Mouse (Mus musculus): ENCODE measurements around the gene 1700001C19Rik.

The 1700001C19Rik gene

GRCm38 (mm10) chr17:47462209-47462608, 25.0 kb upstream of the 1700001C19Rik start:
- in situ Hi-C loops (cut with MboI, MseI): no loop called here

GRCm38 (mm10) chr17:47461688-47462087, 24.5 kb upstream of the 1700001C19Rik start:
- in situ Hi-C loops (cut with MboI, MseI): no loop called here

- in situ Hi-C loops (cut with MboI, MseI): no loop called here
Observed at GRCm38 (mm10) chr17:47459341-47459919, 22.3 kb upstream of the 1700001C19Rik start.

GRCm38 (mm10) chr17:47458936-47459335, 21.8 kb upstream of the 1700001C19Rik start:
- in situ Hi-C loops (cut with MboI, MseI): no loop called here

GRCm38 (mm10) chr17:47458310-47458709, 21.1 kb upstream of the 1700001C19Rik start:
- in situ Hi-C loops (cut with MboI, MseI): no loop called here

GRCm38 (mm10) chr17:47454675-47455074, 17.5 kb upstream of the 1700001C19Rik start:
- in situ Hi-C loops (cut with MboI, MseI): no loop called here

- in situ Hi-C loops (cut with MboI, MseI): no loop called here
Observed at GRCm38 (mm10) chr17:47452886-47453285, 15.7 kb upstream of the 1700001C19Rik start.

- in situ Hi-C loops (cut with MboI, MseI): no loop called here
Observed at GRCm38 (mm10) chr17:47450880-47451565, 13.8 kb upstream of the 1700001C19Rik start.

- in situ Hi-C loops (cut with MboI, MseI): no loop called here
Observed at GRCm38 (mm10) chr17:47450239-47450638, 13.1 kb upstream of the 1700001C19Rik start.

- in situ Hi-C loops (cut with MboI, MseI): no loop called here
Observed at GRCm38 (mm10) chr17:47449432-47449831, 12.3 kb upstream of the 1700001C19Rik start.

- in situ Hi-C loops (cut with MboI, MseI): no loop called here
Observed at GRCm38 (mm10) chr17:47448523-47449372, 11.6 kb upstream of the 1700001C19Rik start.

GRCm38 (mm10) chr17:47446561-47446960, 9.4 kb upstream of the 1700001C19Rik start:
- in situ Hi-C loops (cut with MboI, MseI): no loop called here

GRCm38 (mm10) chr17:47446025-47446424, 8.8 kb upstream of the 1700001C19Rik start:
- in situ Hi-C loops (cut with MboI, MseI): no loop called here

- in situ Hi-C loops (cut with MboI, MseI): no loop called here
Observed at GRCm38 (mm10) chr17:47445518-47445917, 8.3 kb upstream of the 1700001C19Rik start.

- in situ Hi-C loops (cut with MboI, MseI): no loop called here
Observed at GRCm38 (mm10) chr17:47444113-47444512, 6.9 kb upstream of the 1700001C19Rik start.

GRCm38 (mm10) chr17:47442271-47442670, 5.1 kb upstream of the 1700001C19Rik start:
- in situ Hi-C loops (cut with MboI, MseI): no loop called here

GRCm38 (mm10) chr17:47441296-47442051, 4.3 kb upstream of the 1700001C19Rik start:
- in situ Hi-C loops (cut with MboI, MseI): no loop called here

- in situ Hi-C loops (cut with MboI, MseI): no loop called here
Observed at GRCm38 (mm10) chr17:47440359-47440890, 3.2 kb upstream of the 1700001C19Rik start.

GRCm38 (mm10) chr17:47439396-47440028, 2.3 kb upstream of the 1700001C19Rik start:
- in situ Hi-C loops (cut with MboI, MseI): no loop called here

GRCm38 (mm10) chr17:47438611-47439010, 1.4 kb upstream of the 1700001C19Rik start:
- in situ Hi-C loops (cut with MboI, MseI): no loop called here
